Mouse (Mus musculus) intestine, embryonic 14.5 days (tissue): Measurements from ENCODE around the gene Igf1r. TPM values are rescaled to one million over a fixed set of nuclear protein-coding genes. Genes with fewer than 3 reads are reported as not detected.

Experiments used
- ATAC-seq: fragments of 200-750 bp; cut with Nextera tagmentation; replicated peaks from 2 replicates; pipeline ENCODE4 v1.8.0; 2017; ENCODE audit warnings: low read depth, moderate number of reproducible peaks, moderate TSS enrichment, moderate library complexity; ENCODE audit not compliant: low FRiP score, low TSS enrichment
- DNase-seq: peaks from one replicate; pipeline ENCODE4 v3.0.0-alpha.2; 2018; ENCODE audit warnings: low spot score
- H3K27ac ChIP-seq: fragments of 300-500 bp; sonication (generic); 2 replicates; pipeline ENCODE4 v1.5.1; 2014; ENCODE audit warnings: low read depth, mild to moderate bottlenecking, control low read depth
- H3K27me3 ChIP-seq: fragments of 300-500 bp; sonication (generic); replicated peaks from 2 replicates; pipeline ENCODE4 v1.6.1; 2014; ENCODE audit warnings: low read length, control low read depth; ENCODE audit not compliant: control insufficient read depth, insufficient read depth
- H3K36me3 ChIP-seq: fragments of 300-500 bp; sonication (generic); 2 replicates; pipeline ENCODE4 v1.6.1; 2014; ENCODE audit warnings: low read length, control low read depth; ENCODE audit not compliant: control insufficient read depth, insufficient read depth
- H3K4me1 ChIP-seq: fragments of 300-500 bp; sonication (generic); replicated peaks from 2 replicates; pipeline ENCODE4 v1.6.1; 2014; ENCODE audit warnings: low read length, control low read depth, mixed read lengths; ENCODE audit not compliant: control insufficient read depth, insufficient read depth
- H3K4me2 ChIP-seq: fragments of 300-500 bp; sonication (generic); 2 replicates; pipeline ENCODE4 v1.6.1; 2014; ENCODE audit warnings: low read length
- H3K4me3 ChIP-seq: fragments of 300-500 bp; sonication (generic); 2 replicates; pipeline ENCODE4 v1.5.1; 2014; ENCODE audit warnings: low read depth, low read length, control low read depth, mixed read lengths
- H3K9ac ChIP-seq: fragments of 300-500 bp; sonication (generic); 2 replicates; pipeline ENCODE4 v1.6.1; 2014; ENCODE audit warnings: mild to moderate bottlenecking, low read length
- H3K9me3 ChIP-seq: fragments of 300-500 bp; sonication (generic); 2 replicates; pipeline ENCODE4 v1.6.1; 2016; ENCODE audit warnings: low read length, control low read depth; ENCODE audit not compliant: control insufficient read depth
- WGBS: fragments of 180-500 bp; shearing (Covaris S2); extraction: QIAGEN DNeasy Blood & Tissue Kit; methylation state at CpG from one replicate; pipeline ENCODE4 v1.1.7; 2014; 5-methylcytosine and 5-hydroxymethylcytosine counted together
- polyA plus RNA-seq: library from polyadenylated mRNA; unstranded; fragments of >200 nt; fragmentation: Nextera tagmentation; extraction: Ambion mirVana; gene quantifications from 2 replicates; pipeline ENCODE4 v1.2.1, GENCODE M21; 2014

Igf1r gene
- polyA plus RNA-seq, 1 experiment from 2014 or later, result 18.4 TPM

- Histone ChIP-seq H3K36me3 (no peaks in the 10 kb centered on the region), H3K27me3 (no peaks in the 10 kb centered on the region), H3K4me2 (no peak overlapping the region), H3K4me1 (peaks cover 24% of the 10 kb centered on the region; the same call in 1 of the 2 replicates), H3K4me3 (no peak overlapping the region), H3K9ac (no peak overlapping the region), H3K27ac (peak overlapping the region; percentile 80; the same call in 1 of the 2 replicates), H3K9me3 (no peaks in the 10 kb centered on the region)
- no peak for DNase-seq
- no peak for ATAC-seq
- 28% methylated on average over 5 of the region's 5 CpGs for WGBS
Observed at GRCm38 (mm10) chr7:68151892-68152291, 199.3 kb downstream of the Igf1r start.

- H3K27ac ChIP-seq, result peak overlapping the region; percentile 80
- H3K4me3 ChIP-seq, result no peak overlapping the region
- H3K4me1 ChIP-seq, result peaks cover 24% of the 10 kb centered on the region; the same call in 1 of the 2 replicates
- no peak for DNase-seq
- no peak overlapping the region for H3K9ac ChIP-seq
- no peak for ATAC-seq
- no peaks in the 10 kb centered on the region for H3K27me3 ChIP-seq
- no peaks in the 10 kb centered on the region for H3K36me3 ChIP-seq
- H3K4me2 ChIP-seq, result no peak overlapping the region
- WGBS, result 85% methylated on average over 8 of the region's 8 CpGs
- no peaks in the 10 kb centered on the region for H3K9me3 ChIP-seq
Observed at GRCm38 (mm10) chr7:68152458-68152857, 199.8 kb downstream of the Igf1r start.

GRCm38 (mm10) chr7:68153269-68153668 lies 200.6 kb downstream of the Igf1r start:
- DNase-seq (no peak), ATAC-seq (no peak)
- Histone ChIP-seq H3K9me3 (no peaks in the 10 kb centered on the region), H3K9ac (no peak overlapping the region), H3K4me3 (no peak overlapping the region), H3K27me3 (no peaks in the 10 kb centered on the region), H3K4me2 (no peak overlapping the region), H3K4me1 (peaks cover 24% of the 10 kb centered on the region; the same call in 1 of the 2 replicates), H3K36me3 (no peaks in the 10 kb centered on the region), H3K27ac (peak overlapping the region; percentile 80)
- WGBS, result 46% methylated on average over 8 of the region's 8 CpGs

- peak overlapping the region; percentile 80; the same call in 1 of the 2 replicates for H3K27ac ChIP-seq
- WGBS, result 57% methylated on average over 7 of the region's 7 CpGs
- ATAC-seq (no peak), DNase-seq (no peak)
- H3K9ac ChIP-seq, result no peak overlapping the region
- no peak overlapping the region for H3K4me3 ChIP-seq
- H3K9me3 ChIP-seq, result no peaks in the 10 kb centered on the region
- no peaks in the 10 kb centered on the region for H3K36me3 ChIP-seq
- H3K4me1 ChIP-seq, result peaks cover 25% of the 10 kb centered on the region; the same call in 1 of the 2 replicates
- no peak overlapping the region for H3K4me2 ChIP-seq
- no peaks in the 10 kb centered on the region for H3K27me3 ChIP-seq
Observed at GRCm38 (mm10) chr7:68154588-68154987, 202.0 kb downstream of the Igf1r start.

- H3K27ac ChIP-seq, result 0 out of 2 replicates have a peak overlapping the region, but pooled peaks have one; percentile 1
- 34% methylated on average over 13 of the region's 13 CpGs for WGBS
Observed at GRCm38 (mm10) chr7:68160094-68160791, 207.6 kb downstream of the Igf1r start.

GRCm38 (mm10) chr7:68164074-68164473 lies 211.4 kb downstream of the Igf1r start:
- Histone ChIP-seq H3K36me3 (0 out of 2 replicates have a peak, but pooled peaks cover 5% of the 10 kb centered on the region), H3K4me3 (no peak overlapping the region), H3K27me3 (no peaks in the 10 kb centered on the region), H3K4me2 (no peak overlapping the region), H3K27ac (no peak overlapping the region), H3K9ac (no peak overlapping the region), H3K9me3 (no peaks in the 10 kb centered on the region), H3K4me1 (peaks cover 17% of the 10 kb centered on the region)
- WGBS, result 42% methylated on average over 3 of the region's 3 CpGs
- no peak for DNase-seq
- no peak for ATAC-seq

More at GRCm38 (mm10) chr7:68160094-68160791, 207.6 kb downstream of the Igf1r start:
- DNase-seq (no peak), ATAC-seq (no peak)
- peaks cover 17% of the 10 kb centered on the region for H3K4me1 ChIP-seq
- H3K9ac ChIP-seq, result no peak overlapping the region
- no peak overlapping the region for H3K4me2 ChIP-seq
- no peaks in the 10 kb centered on the region for H3K27me3 ChIP-seq
- 0 out of 2 replicates have a peak, but pooled peaks cover 5% of the 10 kb centered on the region for H3K36me3 ChIP-seq
- no peaks in the 10 kb centered on the region for H3K9me3 ChIP-seq
- no peak overlapping the region for H3K4me3 ChIP-seq

DNA sequence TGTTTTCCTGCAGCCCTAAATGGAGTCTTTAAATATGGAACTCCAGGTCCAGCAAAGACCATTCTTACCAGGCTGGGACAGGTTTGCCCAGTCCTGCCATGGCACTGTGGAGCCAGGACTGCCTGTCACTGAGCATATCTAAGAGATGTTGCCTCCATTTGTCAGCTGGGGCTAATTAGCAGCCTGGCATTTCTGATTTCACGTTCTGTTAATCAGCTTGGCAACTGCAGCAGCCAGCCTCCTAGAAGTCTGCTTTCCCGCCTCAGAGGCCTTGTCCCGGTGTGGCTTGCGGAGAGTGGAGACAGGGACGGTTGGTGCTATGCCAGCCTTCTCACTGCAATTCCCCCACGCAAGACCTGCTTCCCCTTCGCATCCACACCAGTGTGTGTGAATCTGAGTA lies 220.1 kb downstream of the Igf1r start:
- 91% methylated on average over 7 of the region's 7 CpGs for WGBS
- Histone ChIP-seq H3K36me3 (peaks cover 36% of the 10 kb centered on the region), H3K4me1 (no peaks in the 10 kb centered on the region), H3K27me3 (no peaks in the 10 kb centered on the region), H3K9me3 (no peaks in the 10 kb centered on the region), H3K9ac (no peak overlapping the region), H3K4me2 (no peak overlapping the region), H3K27ac (no peak overlapping the region), H3K4me3 (no peak overlapping the region)
- ATAC-seq (no peak), DNase-seq (no peak)

DNA sequence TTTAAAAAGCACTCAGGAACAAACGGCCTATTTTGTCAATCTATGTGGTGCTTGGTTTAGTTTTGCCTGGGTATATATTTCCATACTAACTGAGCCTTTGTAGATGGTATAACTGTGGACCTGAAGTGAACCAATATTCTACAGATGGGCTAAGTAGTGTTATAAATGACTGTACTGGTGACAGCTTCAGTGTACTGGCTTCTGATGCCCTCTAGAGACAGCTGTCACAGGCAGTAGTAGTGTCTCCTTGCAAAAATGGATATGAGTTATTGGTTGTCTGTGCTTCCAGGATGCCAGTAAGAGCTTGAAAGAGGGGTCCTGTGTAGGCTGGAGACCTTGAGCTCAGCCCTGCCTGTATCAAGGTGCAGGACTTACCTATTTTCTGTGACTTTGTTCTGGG lies 227.0 kb downstream of the Igf1r start:
- Histone ChIP-seq H3K4me3 (no peak overlapping the region), H3K27ac (no peak overlapping the region), H3K4me1 (no peaks in the 10 kb centered on the region; the same call in 1 of the 2 replicates), H3K9ac (no peak overlapping the region), H3K36me3 (peaks cover 26% of the 10 kb centered on the region), H3K4me2 (no peak overlapping the region), H3K27me3 (no peaks in the 10 kb centered on the region), H3K9me3 (no peaks in the 10 kb centered on the region)
- 88% methylated on average over 1 of the region's 1 CpGs for WGBS
- DNase-seq (no peak), ATAC-seq (no peak)

DNA sequence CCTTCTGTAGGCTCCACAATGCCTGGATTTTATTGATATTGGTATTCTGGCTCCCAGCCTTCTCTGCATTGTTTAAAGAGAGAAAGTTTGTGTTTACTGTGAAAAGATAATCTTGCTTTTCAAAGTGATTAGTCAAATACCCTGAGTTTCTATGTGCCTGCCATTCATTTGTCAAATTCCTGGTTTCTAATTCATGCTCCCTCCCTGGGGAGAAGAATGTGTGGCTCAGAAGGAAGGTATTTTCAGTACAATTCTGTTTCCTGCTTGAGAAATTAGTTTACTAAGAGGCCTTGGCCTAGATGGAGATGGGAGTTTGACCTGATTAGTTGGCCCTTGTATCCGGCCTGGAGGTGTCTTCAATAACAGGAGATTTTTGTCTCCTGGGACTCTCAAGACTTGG lies 228.5 kb downstream of the Igf1r start:
- ATAC-seq (no peak), DNase-seq (no peak)
- no peaks in the 10 kb centered on the region for H3K27me3 ChIP-seq
- peaks cover 31% of the 10 kb centered on the region for H3K36me3 ChIP-seq
- H3K9me3 ChIP-seq, result no peaks in the 10 kb centered on the region
- H3K4me1 ChIP-seq, result no peaks in the 10 kb centered on the region; the same call in 1 of the 2 replicates
- H3K9ac ChIP-seq, result no peak overlapping the region
- H3K4me3 ChIP-seq, result no peak overlapping the region
- WGBS, result 71% methylated on average over 1 of the region's 1 CpGs
- H3K27ac ChIP-seq, result no peak overlapping the region
- H3K4me2 ChIP-seq, result no peak overlapping the region
